Mouse (Mus musculus) ES-CJ7 (cell line): Measurements from ENCODE around the gene Actr1a.

Experiments used
- DNase-seq: peaks from one replicate; pipeline ENCODE4 v3.0.0; 2011; ENCODE audit warnings: low read depth, low spot score

The Actr1a gene

DNA sequence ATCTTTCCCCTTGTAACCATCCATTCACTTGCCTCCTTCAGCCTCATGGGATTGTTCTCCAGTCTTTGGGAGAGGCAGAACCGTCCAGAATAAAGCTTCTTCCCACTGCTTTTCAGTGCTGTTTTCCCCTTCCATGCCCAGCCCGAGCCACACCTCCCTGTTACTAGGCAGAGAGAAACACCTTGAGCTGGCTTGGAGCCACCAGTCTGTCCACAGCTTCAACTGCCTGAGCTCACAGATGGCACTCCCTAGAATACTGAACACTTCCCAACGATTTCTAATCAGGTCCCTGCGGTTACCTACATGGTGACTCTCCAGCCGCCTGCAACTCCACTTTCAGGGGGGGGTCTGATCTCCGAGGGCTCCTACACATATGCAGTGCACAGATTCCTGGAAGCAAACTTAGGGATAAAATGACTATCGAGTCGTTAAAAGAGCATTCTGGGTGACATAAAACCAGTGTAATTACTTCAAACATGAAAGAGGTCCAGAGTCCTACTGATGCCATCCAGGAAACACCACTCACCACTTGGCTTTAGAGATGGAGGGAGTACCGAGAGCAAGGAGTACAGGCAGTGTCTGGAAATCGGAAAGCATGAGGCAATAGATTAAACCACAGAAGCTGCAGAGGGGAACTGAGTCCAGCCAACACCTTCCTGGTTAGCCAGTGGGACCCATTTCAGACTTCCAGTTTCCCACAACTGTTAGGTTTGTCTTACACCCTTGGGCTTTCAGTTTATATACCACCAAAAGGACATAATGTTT, 45.2 kb downstream of the Actr1a start, which contains the start of gene 2310034G01Rik:
Gene 2310034G01Rik (minus strand): TSS at position 135 of the 765 bp plus-strand sequence.
- DNase-seq = no peak

DNA sequence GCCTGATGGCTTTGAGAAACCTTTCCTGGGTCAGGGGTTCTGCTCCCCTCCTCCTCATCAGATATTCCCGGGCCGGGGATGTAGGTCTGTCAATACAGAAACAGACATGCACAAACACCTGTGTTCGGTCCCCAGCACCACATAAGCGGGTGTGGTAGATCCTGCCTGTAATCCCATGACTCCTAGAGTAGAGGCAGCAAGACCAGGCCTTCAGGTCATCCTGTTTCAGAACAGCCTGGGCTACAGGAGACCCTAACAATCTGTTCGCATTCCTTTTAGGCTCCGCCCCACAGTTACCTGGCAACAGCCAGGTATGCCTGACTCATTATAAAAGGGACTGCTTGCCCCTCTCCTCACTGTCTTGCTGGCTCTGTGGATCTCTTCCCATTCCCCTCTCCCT, 46.0 kb downstream of the Actr1a start:
- DNase-seq = no peak

GRCm38 (mm10) chr19:46348761-46349458, 46.6 kb downstream of the Actr1a start:
- peak; percentile 66 for DNase-seq

DNA sequence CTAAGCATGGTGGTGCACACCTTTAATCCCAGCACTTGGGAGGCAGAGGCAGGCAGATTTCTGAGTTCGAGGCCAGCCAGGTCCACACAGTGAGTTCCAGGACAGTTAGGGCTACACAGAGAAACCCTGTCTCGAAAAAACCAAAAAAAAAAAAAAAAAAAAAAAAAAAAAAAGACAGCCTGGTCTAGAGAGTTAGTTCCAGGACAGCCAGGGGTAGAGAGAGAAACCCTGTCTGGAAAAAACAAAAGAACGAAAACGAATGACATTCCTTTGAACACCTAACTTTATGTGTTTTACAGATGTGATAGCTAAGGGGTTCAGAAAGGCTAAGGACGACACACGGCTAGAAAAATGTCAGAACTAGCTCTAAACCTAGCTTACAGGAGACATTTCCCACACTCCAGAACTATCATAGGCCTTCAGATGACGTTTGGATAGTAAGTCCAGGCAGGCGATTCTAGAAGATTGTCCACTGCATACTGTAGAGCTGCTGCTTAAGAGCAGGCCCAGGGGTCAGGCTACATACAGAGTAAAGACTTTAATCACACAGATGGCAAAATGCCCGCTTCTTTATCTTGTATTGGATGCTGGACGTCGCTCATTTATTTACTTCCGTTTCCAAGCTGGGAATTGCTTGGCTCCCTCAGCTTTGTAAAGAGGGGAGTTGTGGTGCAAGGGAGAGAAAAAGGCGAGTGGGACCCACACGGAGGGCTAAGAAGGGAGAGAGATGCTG, 47.4 kb downstream of the Actr1a start:
- DNase-seq = no peak

DNA sequence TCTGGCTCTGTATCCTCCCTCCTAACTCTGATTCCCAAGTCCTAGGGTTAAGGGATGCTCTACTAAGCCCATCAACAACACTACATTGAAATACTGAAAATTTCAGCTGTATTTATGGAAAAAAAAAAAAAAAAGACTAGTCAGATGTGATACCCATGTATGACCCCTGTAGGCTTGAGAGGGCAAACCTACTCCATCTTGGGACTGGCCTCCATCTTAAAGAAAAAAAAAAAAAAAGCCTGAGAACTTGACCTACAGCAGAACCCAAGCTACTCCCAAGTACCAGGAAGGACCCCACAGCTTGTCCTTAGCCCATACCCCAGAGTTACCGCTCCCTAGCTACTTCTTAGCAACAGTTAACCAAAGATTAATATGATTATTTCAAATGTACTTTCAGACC, 48.4 kb downstream of the Actr1a start:
- no peak for DNase-seq

GRCm38 (mm10) chr19:46344710-46345419, 50.7 kb downstream of the Actr1a start:
- DNase-seq = peak; percentile 63

DNA sequence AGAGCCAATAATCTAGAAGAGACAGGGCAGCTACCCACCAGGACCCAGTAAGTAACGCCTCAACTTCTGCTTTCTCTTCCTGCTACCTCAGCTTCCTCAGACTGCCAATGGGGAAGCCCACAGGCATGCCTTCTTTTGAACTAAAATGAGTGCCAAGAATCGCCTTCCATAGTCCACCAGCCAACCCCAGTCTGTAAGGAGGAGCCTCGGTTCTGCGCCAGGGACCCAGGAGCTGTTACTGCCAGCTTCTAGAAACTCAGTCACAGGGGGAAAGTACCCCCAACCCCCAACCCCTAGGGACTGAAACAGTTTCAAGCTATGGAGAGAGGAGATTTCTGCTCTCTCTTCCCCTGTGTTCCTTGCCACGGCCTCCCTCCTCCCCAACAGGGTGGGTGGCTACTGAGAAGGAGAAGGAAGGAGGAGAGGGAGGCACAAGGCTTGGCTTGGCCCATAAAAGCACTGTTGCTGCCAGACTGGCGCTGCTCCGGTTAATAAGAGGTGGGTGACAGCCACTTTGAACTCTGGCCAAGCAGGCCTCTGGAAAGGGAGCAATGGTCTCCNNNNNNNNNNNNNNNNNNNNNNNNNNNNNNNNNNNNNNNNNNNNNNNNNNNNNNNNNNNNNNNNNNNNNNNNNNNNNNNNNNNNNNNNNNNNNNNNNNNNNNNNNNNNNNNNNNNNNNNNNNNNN, 56.1 kb downstream of the Actr1a start:
- DNase-seq = no peak

DNA sequence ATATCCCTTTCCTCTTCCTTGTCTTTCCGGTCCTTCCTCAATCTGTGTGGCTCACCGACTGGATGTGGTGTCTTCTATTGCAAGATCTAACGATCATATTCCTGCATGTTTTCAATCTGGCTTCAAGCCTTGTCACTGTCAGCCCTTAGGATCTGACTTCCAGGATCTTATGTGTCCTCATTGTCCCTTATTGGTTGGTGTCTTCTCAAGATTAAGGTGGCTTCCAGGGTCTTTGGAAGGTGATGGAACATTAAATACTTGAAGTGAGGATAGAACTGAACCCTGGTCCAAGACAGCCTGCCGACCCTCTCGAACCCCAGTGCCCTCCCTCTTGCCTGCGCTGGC, 56.6 kb downstream of the Actr1a start:
- no peak for DNase-seq

- peak; percentile 96 for DNase-seq
Measured at GRCm38 (mm10) chr19:46338331-46338936, 57.1 kb downstream of the Actr1a start, which contains the start of gene Cuedc2. Gene Cuedc2, minus strand, starts transcription at chr19:46338702.

DNA sequence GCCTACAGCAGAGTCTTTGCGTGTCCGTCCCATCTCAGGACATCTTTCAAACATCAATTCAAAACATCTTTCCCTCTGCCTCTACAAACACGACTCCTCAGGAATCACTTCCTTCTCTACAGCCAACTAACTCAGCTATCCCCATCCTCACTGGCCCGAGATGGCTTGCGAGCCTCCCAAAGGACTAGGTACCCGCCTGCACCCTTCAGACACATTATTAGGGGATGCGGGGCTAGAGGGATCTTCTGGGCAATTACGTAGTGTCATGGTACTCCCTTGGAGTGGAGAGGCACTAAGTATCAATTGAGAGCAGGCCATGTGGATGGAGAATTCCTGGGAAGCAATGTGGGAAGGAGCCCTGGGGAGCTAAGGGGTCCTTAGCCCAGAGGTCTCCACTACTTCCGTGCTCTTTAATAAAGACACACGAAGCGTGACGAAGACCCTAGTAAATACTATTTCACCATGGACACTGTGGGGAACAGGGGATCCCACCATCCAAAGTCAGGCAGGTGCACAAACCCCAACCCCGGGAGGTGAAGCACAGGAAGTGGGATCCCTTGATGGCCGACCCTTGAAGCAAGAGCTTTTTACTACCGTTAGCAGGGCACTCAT, 57.7 kb downstream of the Actr1a start:
- DNase-seq = no peak

DNA sequence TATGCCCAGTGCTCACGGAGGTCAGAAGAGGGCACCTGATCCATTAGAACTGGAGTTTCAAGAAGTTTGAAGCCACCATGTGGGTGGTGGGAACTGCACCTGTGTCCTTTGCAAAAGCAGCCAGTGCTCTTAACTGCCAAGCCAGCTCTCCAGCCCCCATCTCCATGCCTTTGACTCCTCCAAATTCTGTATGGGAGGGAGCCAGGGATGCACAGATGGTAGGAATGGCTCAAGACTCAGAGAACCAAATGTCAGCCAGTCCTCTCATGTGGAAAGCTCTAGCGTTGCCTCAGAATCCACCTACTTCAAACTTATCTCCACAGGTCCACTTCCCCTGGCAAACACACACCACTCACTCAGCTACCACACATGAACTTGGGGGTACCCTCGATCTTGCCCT, 61.6 kb downstream of the Actr1a start:
- DNase-seq = no peak

- no peak for DNase-seq
Measured at GRCm38 (mm10) chr19:46332721-46333339, 62.7 kb downstream of the Actr1a start.

GRCm38 (mm10) chr19:46331936-46332335, 63.6 kb downstream of the Actr1a start:
- DNase-seq = no peak

DNA sequence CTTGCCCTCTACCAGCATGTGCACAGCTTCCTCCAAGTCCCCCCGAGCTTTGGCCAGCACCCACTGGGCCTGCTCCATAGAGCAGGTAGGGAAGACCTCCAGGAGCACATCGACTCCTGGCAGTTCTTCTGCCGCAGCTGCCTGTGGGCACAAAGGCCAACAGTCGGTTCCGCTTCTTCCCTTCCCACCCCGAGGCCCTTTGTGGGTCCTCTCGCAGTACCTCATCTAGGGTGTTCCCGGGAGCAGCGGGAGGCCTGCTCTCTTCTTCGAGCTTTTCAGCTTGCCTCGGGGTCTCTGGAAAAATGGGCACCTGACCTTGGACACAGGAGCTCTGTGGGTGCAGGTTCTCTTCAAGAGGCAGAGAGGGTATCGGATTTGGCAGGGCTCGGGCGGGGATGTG, 64.2 kb downstream of the Actr1a start:
- DNase-seq = no peak

DNA sequence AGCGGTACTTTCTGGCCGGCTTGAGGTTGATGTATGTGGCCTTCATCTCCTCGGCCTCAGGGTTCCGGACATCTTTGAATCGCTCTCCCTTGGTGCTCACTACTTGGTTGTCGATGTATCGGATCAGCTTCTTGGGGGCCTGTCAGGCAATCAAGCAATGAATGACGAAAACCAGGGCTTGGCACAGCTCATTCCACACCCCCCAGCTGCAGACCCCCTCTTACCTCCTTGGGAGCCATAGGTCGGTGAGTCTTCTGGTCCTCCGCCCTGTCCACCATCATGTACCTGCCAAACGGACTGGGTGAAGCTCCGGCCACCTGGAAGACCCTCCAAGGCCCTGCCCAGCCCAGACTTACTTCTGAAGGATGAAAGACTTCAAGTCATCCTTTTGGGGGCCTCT, 64.9 kb downstream of the Actr1a start:
- no peak for DNase-seq

DNA sequence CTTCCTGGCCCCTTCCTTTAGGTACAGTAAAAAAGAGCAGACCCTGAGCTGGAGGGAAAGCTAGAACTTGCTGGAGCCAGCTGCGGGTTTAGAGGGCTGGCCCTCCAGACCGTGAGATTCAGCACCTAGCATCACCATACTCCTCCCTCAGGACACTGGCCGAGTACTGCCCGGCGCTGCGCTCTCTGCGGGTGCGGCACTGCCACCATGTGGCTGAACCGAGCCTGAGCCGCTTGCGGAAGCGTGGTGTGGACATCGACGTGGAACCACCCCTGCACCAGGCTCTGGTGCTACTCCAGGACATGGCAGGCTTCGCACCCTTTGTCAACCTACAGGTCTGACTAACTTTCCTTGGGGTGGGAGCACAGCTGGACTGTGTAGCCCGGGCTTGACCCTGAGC, 65.6 kb downstream of the Actr1a start:
- DNase-seq = peak; percentile 82

DNA sequence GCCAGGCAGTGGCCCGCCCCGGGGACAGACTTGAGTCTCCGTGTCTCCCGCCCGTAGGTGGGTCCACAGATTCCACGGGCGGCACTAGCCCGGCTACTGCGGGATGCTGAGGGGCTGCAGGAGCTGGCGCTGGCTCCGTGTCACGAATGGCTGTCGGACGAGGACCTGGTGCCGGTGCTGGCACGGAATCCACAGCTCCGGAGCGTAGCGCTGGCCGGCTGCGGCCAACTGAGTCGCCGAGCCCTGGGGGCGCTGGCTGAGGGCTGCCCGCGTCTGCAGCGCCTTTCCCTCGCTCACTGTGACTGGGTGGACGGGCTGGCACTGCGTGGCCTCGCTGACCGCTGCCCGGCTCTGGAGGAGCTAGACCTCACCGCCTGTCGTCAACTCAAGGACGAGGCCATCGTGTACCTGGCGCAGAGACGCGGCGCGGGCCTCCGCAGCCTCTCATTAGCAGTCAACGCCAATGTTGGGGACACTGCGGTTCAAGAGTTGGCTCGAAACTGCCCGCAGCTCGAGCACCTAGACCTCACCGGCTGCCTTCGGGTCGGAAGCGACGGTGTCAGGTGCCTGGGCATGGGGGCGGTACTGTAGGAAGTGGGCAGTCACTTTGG, 66.4 kb downstream of the Actr1a start:
- DNase-seq = no peak

DNA sequence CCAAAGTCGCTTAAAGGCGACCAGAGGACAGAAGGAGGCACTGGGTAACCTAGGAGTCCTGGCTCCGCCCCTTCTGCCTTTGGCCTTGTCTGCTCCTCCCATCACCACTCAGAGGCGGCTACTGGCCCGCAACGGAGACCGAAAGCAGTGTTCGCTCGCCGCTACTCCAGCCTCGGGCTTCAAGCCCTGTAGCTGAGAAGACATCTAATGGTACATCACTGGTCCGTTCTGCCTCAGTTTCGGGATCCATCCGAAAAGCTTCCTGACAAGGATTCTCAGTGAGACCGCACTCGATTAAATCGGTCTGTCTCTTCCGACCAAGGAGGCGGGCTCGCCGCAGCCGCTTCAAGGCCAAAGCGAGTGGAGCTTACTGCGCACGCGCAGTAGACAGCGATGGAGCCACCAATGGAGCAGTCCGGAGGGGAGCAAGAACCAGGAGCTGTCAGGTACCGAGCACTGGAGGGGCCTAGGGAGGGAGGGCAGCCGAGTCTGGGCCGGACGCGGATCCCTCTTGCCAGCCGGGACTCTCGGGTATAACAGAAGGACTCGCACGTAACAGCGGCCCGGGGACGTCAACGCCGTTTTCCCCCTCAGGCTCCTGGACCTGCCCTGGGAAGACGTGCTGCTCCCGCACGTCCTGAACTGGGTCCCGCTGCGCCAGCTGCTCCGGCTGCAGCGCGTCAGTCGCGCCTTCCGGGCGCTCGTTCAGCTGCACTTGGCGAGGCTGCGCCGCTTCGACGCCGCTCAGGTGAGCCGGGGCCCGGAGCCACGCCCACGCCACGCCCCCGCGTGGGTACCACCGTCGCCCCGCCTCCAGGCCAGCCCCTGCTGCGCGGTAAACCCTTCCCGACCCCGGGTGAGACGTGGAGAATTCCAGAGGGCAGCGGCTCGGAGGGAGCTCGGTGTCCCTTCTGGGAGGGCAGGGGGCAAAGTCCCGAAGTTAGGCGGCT, 67.2 kb downstream of the Actr1a start, which contains the start of gene Fbxl15:
Gene Fbxl15 (plus strand): TSS at position 104 of the 950 bp plus-strand sequence.
- peak; percentile 96 for DNase-seq
